Mouse (Mus musculus) forebrain, embryonic 13.5 days (tissue): Measurements from ENCODE around the gene Man1c1. TPM values are rescaled to one million over a fixed set of nuclear protein-coding genes. Genes with fewer than 3 reads are reported as not detected.

ENCODE experiments used
- ATAC-seq: fragments of 200-750 bp; cut with Nextera tagmentation; 2 replicates; pipeline ENCODE4 v1.8.0; 2017
- H3K27ac ChIP-seq: fragments of 300-500 bp; sonication (generic); 2 replicates; pipeline ENCODE4 v1.5.1; 2015; ENCODE audit warnings: inconsistent platforms, mild to moderate bottlenecking, moderate library complexity
- H3K27me3 ChIP-seq: fragments of 300-500 bp; sonication (generic); 2 replicates; pipeline ENCODE4 v1.6.1; 2015; ENCODE audit warnings: mild to moderate bottlenecking, inconsistent platforms
- H3K36me3 ChIP-seq: fragments of 300-500 bp; sonication (generic); 2 replicates; pipeline ENCODE4 v1.6.1; 2015; ENCODE audit warnings: mild to moderate bottlenecking, inconsistent platforms; ENCODE audit not compliant: poor library complexity, severe bottlenecking
- H3K4me1 ChIP-seq: fragments of 300-500 bp; sonication (generic); 2 replicates; pipeline ENCODE4 v1.6.1; 2015; ENCODE audit warnings: inconsistent platforms
- H3K4me2 ChIP-seq: fragments of 300-500 bp; sonication (generic); 2 replicates; pipeline ENCODE4 v1.6.1; 2015; ENCODE audit warnings: inconsistent platforms, mild to moderate bottlenecking, moderate library complexity
- H3K4me3 ChIP-seq: fragments of 300-500 bp; sonication (generic); 2 replicates; pipeline ENCODE4 v1.5.1; 2015; ENCODE audit warnings: mild to moderate bottlenecking, inconsistent platforms
- H3K9ac ChIP-seq: fragments of 300-500 bp; sonication (generic); 2 replicates; pipeline ENCODE4 v1.6.1; 2015; ENCODE audit warnings: mild to moderate bottlenecking, inconsistent platforms
- H3K9me3 ChIP-seq: fragments of 300-500 bp; sonication (generic); replicated peaks from 2 replicates; pipeline ENCODE4 v1.6.1; 2016; ENCODE audit warnings: inconsistent platforms
- WGBS: fragments of 180-500 bp; shearing (Covaris S2); methylation state at CpG from one replicate; pipeline ENCODE4 v1.1.7; 2015; 5-methylcytosine and 5-hydroxymethylcytosine counted together
- polyA plus RNA-seq: library from polyadenylated mRNA; unstranded; fragments of >200 nt; fragmentation: Nextera tagmentation; extraction: Ambion mirVana; gene quantifications from 2 replicates; pipeline ENCODE4 v1.2.1, GENCODE M21; 2015

Man1c1 gene
- polyA plus RNA-seq, 1 experiment from 2014 or later = 1.6 TPM

- 38% methylated on average over 11 of the region's 11 CpGs for WGBS
- H3K27me3 ChIP-seq = no peaks in the 10 kb centered on the region
- peak; percentile 62 for ATAC-seq
- H3K36me3 ChIP-seq = no peaks in the 10 kb centered on the region
- H3K9ac ChIP-seq = 0 out of 2 replicates have a peak overlapping the region, but pooled peaks have one; percentile 34
- H3K27ac ChIP-seq = peak overlapping the region; percentile 69
- peaks cover 24% of the 10 kb centered on the region for H3K4me1 ChIP-seq
- peak overlapping the region; percentile 28 for H3K4me2 ChIP-seq
- H3K4me3 ChIP-seq = no peak overlapping the region
- no peaks in the 10 kb centered on the region for H3K9me3 ChIP-seq
Observed at GRCm38 (mm10) chr4:134591506-134592061, 112.5 kb downstream of the Man1c1 start.

GRCm38 (mm10) chr4:134590227-134590926 lies 113.7 kb downstream of the Man1c1 start:
- H3K36me3 ChIP-seq = no peaks in the 10 kb centered on the region
- no peak for ATAC-seq
- no peaks in the 10 kb centered on the region for H3K27me3 ChIP-seq
- no peak overlapping the region for H3K4me2 ChIP-seq
- H3K9ac ChIP-seq = no peak overlapping the region
- H3K4me1 ChIP-seq = peaks cover 24% of the 10 kb centered on the region
- 82% methylated on average over 10 of the region's 10 CpGs for whole genome bisulfite sequencing
- H3K4me3 ChIP-seq = no peak overlapping the region
- H3K27ac ChIP-seq = no peak overlapping the region
- no peaks in the 10 kb centered on the region for H3K9me3 ChIP-seq

GRCm38 (mm10) chr4:134589786-134590185 lies 114.3 kb downstream of the Man1c1 start:
- 81% methylated on average over 9 of the region's 9 CpGs for WGBS
- no peaks in the 10 kb centered on the region for H3K36me3 ChIP-seq
- H3K9ac ChIP-seq = no peak overlapping the region
- H3K4me1 ChIP-seq = peaks cover 24% of the 10 kb centered on the region
- no peaks in the 10 kb centered on the region for H3K27me3 ChIP-seq
- H3K9me3 ChIP-seq = no peaks in the 10 kb centered on the region
- no peak overlapping the region for H3K4me3 ChIP-seq
- no peak for ATAC-seq
- no peak overlapping the region for H3K27ac ChIP-seq
- H3K4me2 ChIP-seq = no peak overlapping the region

GRCm38 (mm10) chr4:134588951-134589350 lies 115.1 kb downstream of the Man1c1 start:
- no peaks in the 10 kb centered on the region for H3K27me3 ChIP-seq
- H3K4me1 ChIP-seq = peaks cover 24% of the 10 kb centered on the region
- no peak overlapping the region for H3K4me2 ChIP-seq
- no peak overlapping the region for H3K9ac ChIP-seq
- WGBS = 81% methylated on average over 5 of the region's 5 CpGs
- no peak overlapping the region for H3K4me3 ChIP-seq
- H3K27ac ChIP-seq = no peak overlapping the region; the same call in 1 of the 2 replicates
- no peaks in the 10 kb centered on the region for H3K9me3 ChIP-seq
- H3K36me3 ChIP-seq = no peaks in the 10 kb centered on the region
- no peak for ATAC-seq

GRCm38 (mm10) chr4:134588287-134588686 lies 115.8 kb downstream of the Man1c1 start:
- H3K27ac ChIP-seq = no peak overlapping the region
- ATAC-seq = no peak
- WGBS = 88% methylated on average over 9 of the region's 9 CpGs

GRCm38 (mm10) chr4:134587636-134588197 lies 116.4 kb downstream of the Man1c1 start:
- H3K27ac ChIP-seq = no peak overlapping the region
- no peak overlapping the region for H3K4me2 ChIP-seq
- no peak overlapping the region for H3K4me3 ChIP-seq
- H3K9ac ChIP-seq = 0 out of 2 replicates have a peak overlapping the region, but pooled peaks have one; percentile 16
- no peaks in the 10 kb centered on the region for H3K27me3 ChIP-seq
- 68% methylated on average over 11 of the region's 11 CpGs for WGBS
- no peaks in the 10 kb centered on the region for H3K36me3 ChIP-seq
- peaks cover 20% of the 10 kb centered on the region for H3K4me1 ChIP-seq
- no peaks in the 10 kb centered on the region for H3K9me3 ChIP-seq
- ATAC-seq = no peak

More at GRCm38 (mm10) chr4:134588287-134588686, 115.8 kb downstream of the Man1c1 start:
- no peaks in the 10 kb centered on the region for H3K9me3 ChIP-seq
- no peak overlapping the region for H3K9ac ChIP-seq
- H3K36me3 ChIP-seq = no peaks in the 10 kb centered on the region
- H3K4me3 ChIP-seq = no peak overlapping the region
- no peak overlapping the region for H3K4me2 ChIP-seq
- H3K4me1 ChIP-seq = peaks cover 24% of the 10 kb centered on the region
- H3K27me3 ChIP-seq = no peaks in the 10 kb centered on the region

GRCm38 (mm10) chr4:134586631-134587030 lies 117.5 kb downstream of the Man1c1 start:
- ATAC-seq = no peak
- Histone ChIP-seq H3K36me3 (no peaks in the 10 kb centered on the region), H3K4me1 (peaks cover 12% of the 10 kb centered on the region), H3K27me3 (no peaks in the 10 kb centered on the region), H3K9me3 (no peaks in the 10 kb centered on the region), H3K4me3 (no peak overlapping the region), H3K27ac (no peak overlapping the region), H3K4me2 (no peak overlapping the region), H3K9ac (no peak overlapping the region)
- WGBS = 83% methylated on average over 1 of the region's 1 CpGs

GRCm38 (mm10) chr4:134586126-134586525 lies 118.0 kb downstream of the Man1c1 start:
- Histone ChIP-seq H3K4me3 (no peak overlapping the region), H3K27ac (no peak overlapping the region), H3K27me3 (no peaks in the 10 kb centered on the region), H3K36me3 (no peaks in the 10 kb centered on the region), H3K4me1 (peaks cover 12% of the 10 kb centered on the region), H3K9ac (no peak overlapping the region), H3K9me3 (no peaks in the 10 kb centered on the region), H3K4me2 (no peak overlapping the region)
- ATAC-seq = no peak
- 94% methylated on average over 7 of the region's 7 CpGs for WGBS

- Histone ChIP-seq H3K4me1 (peaks cover 34% of the 10 kb centered on the region), H3K27ac (no peak overlapping the region), H3K36me3 (no peaks in the 10 kb centered on the region), H3K9me3 (no peaks in the 10 kb centered on the region), H3K4me3 (no peak overlapping the region), H3K27me3 (no peaks in the 10 kb centered on the region), H3K9ac (no peak overlapping the region), H3K4me2 (no peak overlapping the region)
- 74% methylated on average over 3 of the region's 3 CpGs for WGBS
- ATAC-seq = no peak
Observed at GRCm38 (mm10) chr4:134583513-134583912, 120.6 kb downstream of the Man1c1 start.

GRCm38 (mm10) chr4:134581365-134581764 lies 122.7 kb downstream of the Man1c1 start:
- Histone ChIP-seq H3K36me3 (no peaks in the 10 kb centered on the region), H3K27me3 (no peaks in the 10 kb centered on the region), H3K9ac (no peak overlapping the region), H3K4me1 (peaks cover 39% of the 10 kb centered on the region), H3K4me3 (no peak overlapping the region), H3K27ac (peak overlapping the region; percentile 76), H3K9me3 (no peaks in the 10 kb centered on the region), H3K4me2 (no peak overlapping the region)
- 54% methylated on average over 8 of the region's 8 CpGs for WGBS
- ATAC-seq = 0 out of 2 replicates have a peak, but pooled peaks have one; percentile 29

GRCm38 (mm10) chr4:134580351-134581148 lies 123.5 kb downstream of the Man1c1 start:
- Histone ChIP-seq H3K36me3 (no peaks in the 10 kb centered on the region), H3K4me2 (no peak overlapping the region), H3K4me3 (no peak overlapping the region), H3K27ac (peak overlapping the region; percentile 76), H3K27me3 (no peaks in the 10 kb centered on the region), H3K9me3 (no peaks in the 10 kb centered on the region), H3K4me1 (peaks cover 39% of the 10 kb centered on the region), H3K9ac (0 out of 2 replicates have a peak overlapping the region, but pooled peaks have one; percentile 8)
- peak; percentile 75 for ATAC-seq
- 63% methylated on average over 15 of the region's 15 CpGs for WGBS

- Histone ChIP-seq H3K27ac (no peak overlapping the region), H3K27me3 (no peaks in the 10 kb centered on the region), H3K4me1 (peaks cover 39% of the 10 kb centered on the region), H3K4me2 (0 out of 2 replicates have a peak overlapping the region, but pooled peaks have one; percentile 4), H3K4me3 (no peak overlapping the region), H3K9me3 (no peaks in the 10 kb centered on the region), H3K9ac (no peak overlapping the region), H3K36me3 (0 out of 2 replicates have a peak, but pooled peaks cover under 1% of the 10 kb centered on the region)
- WGBS = 39% methylated on average over 5 of the region's 5 CpGs
- no peak for ATAC-seq
Observed at GRCm38 (mm10) chr4:134579620-134580019, 124.5 kb downstream of the Man1c1 start.
